Mouse (Mus musculus) CH12.LX (cell line): ENCODE results near the gene Gm20388. TPM values are rescaled to one million over a fixed set of nuclear protein-coding genes. Genes with fewer than 3 reads are reported as not detected.

Source experiments
- DNase-seq: peaks from one replicate; pipeline ENCODE4 v3.0.0-alpha.2; 2013; ENCODE audit errors: extremely low read depth
- H3K27ac ChIP-seq: 2 replicates; pipeline ENCODE4 v1.5.1; 2012; ENCODE audit warnings: low read depth, mild to moderate bottlenecking, control low read depth, moderate library complexity; ENCODE audit not compliant: insufficient read depth
- H3K27me3 ChIP-seq: replicated peaks from 2 replicates; pipeline ENCODE3; 2012; ENCODE audit warnings: inconsistent platforms
- H3K36me3 ChIP-seq, 2 experiments: replicated peaks in 1 of 2; 2 replicates each; pipeline versions ENCODE3 to v1.6.1; 2012; ENCODE audit warnings: inconsistent platforms in 1 of 2, low read length in 1 of 2, mild to moderate bottlenecking in 1 of 2, mixed read lengths in 1 of 2, moderate library complexity in 1 of 2; ENCODE audit not compliant: control insufficient read depth in 1 of 2, insufficient read depth in 1 of 2
- H3K4me1 ChIP-seq, 2 experiments: 2 replicates each; pipeline ENCODE4 v1.6.1; 2012; ENCODE audit warnings: inconsistent platforms in 1 of 2, moderate library complexity in 1 of 2; ENCODE audit not compliant: insufficient read depth in 2 of 2, control insufficient read depth in 1 of 2
- H3K4me2 ChIP-seq: 2 replicates; pipeline ENCODE4 v1.6.1; 2012; ENCODE audit warnings: low read depth, mild to moderate bottlenecking, control low read depth; ENCODE audit not compliant: poor library complexity, insufficient read depth, severe bottlenecking
- H3K4me3 ChIP-seq, 3 experiments: fragments of 150-350 bp in 1 of 3; sonication (generic) in 1 of 3; replicated peaks in 1 of 3; 2 replicates each; pipeline versions ENCODE3 to v1.5.1; 2011 to 2012; ENCODE audit warnings: low read depth in 2 of 3, low read length in 2 of 3, mild to moderate bottlenecking in 2 of 3, moderate library complexity in 2 of 3, control low read depth in 1 of 3, improper control_type of control experiment in 1 of 3, inconsistent platforms in 1 of 3, mixed read lengths in 1 of 3; ENCODE audit not compliant: poor library complexity in 1 of 3
- H3K79me2 ChIP-seq: replicated peaks from 2 replicates; pipeline ENCODE4 v1.6.1; 2012; ENCODE audit warnings: mild to moderate bottlenecking, moderate library complexity; ENCODE audit not compliant: control insufficient read depth, poor library complexity, insufficient read depth, severe bottlenecking; ENCODE audit errors: extremely low read depth
- H3K9ac ChIP-seq: 2 replicates; pipeline ENCODE4 v1.6.1; 2012; ENCODE audit warnings: low read depth, mild to moderate bottlenecking, control low read depth, moderate library complexity; ENCODE audit not compliant: insufficient read depth
- H3K9me3 ChIP-seq: replicated peaks from 2 replicates; pipeline ENCODE3; 2012; ENCODE audit warnings: low read length, inconsistent platforms, mixed read lengths
- BHLHE40 ChIP-seq: IDR thresholded peaks from 2 replicates; pipeline ENCODE4 v1.6.1; 2011; ENCODE audit warnings: mild to moderate bottlenecking, low read depth, low read length, improper control_type of control experiment
- CHD1 ChIP-seq: IDR thresholded peaks from 2 replicates; pipeline ENCODE4 v1.6.1; 2012; ENCODE audit warnings: low read depth, low read length, improper control_type of control experiment, inconsistent platforms
- CHD2 ChIP-seq: IDR thresholded peaks from 2 replicates; pipeline ENCODE4 v1.6.1; 2011; ENCODE audit warnings: low read length, improper control_type of control experiment
- CTCF ChIP-seq, 2 experiments: IDR thresholded peaks in 1 of 2; conservative IDR thresholded peaks in 1 of 2; 2 replicates each; pipeline ENCODE4 v1.5.1; 2011 to 2012; ENCODE audit warnings: low read depth in 2 of 2, low read length in 2 of 2, improper control_type of control experiment in 1 of 2, inconsistent platforms in 1 of 2, mild to moderate bottlenecking in 1 of 2, moderate library complexity in 1 of 2
- E2F4 ChIP-seq: IDR thresholded peaks from 2 replicates; pipeline ENCODE4 v1.6.1; 2011; ENCODE audit warnings: low read depth, low read length, improper control_type of control experiment; ENCODE audit not compliant: insufficient replicate concordance
- ELF1 ChIP-seq: IDR thresholded peaks from 2 replicates; pipeline ENCODE4 v1.6.1; 2014; ENCODE audit warnings: low read depth, mild to moderate bottlenecking, inconsistent platforms, low read length, improper control_type of control experiment
- EP300 ChIP-seq: IDR thresholded peaks from 2 replicates; pipeline ENCODE4 v1.6.1; 2011; ENCODE audit warnings: low read length, improper control_type of control experiment
- ETS1 ChIP-seq: conservative IDR thresholded peaks from 2 replicates; pipeline ENCODE4 v1.6.1; 2012; ENCODE audit warnings: low read depth, mild to moderate bottlenecking, inconsistent platforms, low read length, improper control_type of control experiment, moderate library complexity
- GABPA ChIP-seq: IDR thresholded peaks from 2 replicates; pipeline ENCODE4 v1.6.1; 2012; ENCODE audit warnings: low read depth, low read length, improper control_type of control experiment, inconsistent platforms; ENCODE audit not compliant: insufficient replicate concordance
- HCFC1 ChIP-seq: IDR thresholded peaks from 2 replicates; pipeline ENCODE4 v1.6.1; 2012; ENCODE audit warnings: low read depth, mild to moderate bottlenecking, inconsistent platforms, low read length, improper control_type of control experiment
- IRF4 ChIP-seq: IDR thresholded peaks from 2 replicates; pipeline ENCODE4 v1.6.1; 2014; ENCODE audit warnings: low read depth, mild to moderate bottlenecking, inconsistent platforms, low read length, improper control_type of control experiment
- JUN ChIP-seq: IDR thresholded peaks from 2 replicates; pipeline ENCODE4 v1.6.1; 2011; ENCODE audit warnings: low read depth, mild to moderate bottlenecking, low read length, improper control_type of control experiment, moderate library complexity; ENCODE audit not compliant: insufficient read depth
- JUND ChIP-seq: conservative IDR thresholded peaks from 2 replicates; pipeline ENCODE4 v1.6.1; 2011; ENCODE audit warnings: low read depth, low read length, improper control_type of control experiment
- KAT2A ChIP-seq: IDR thresholded peaks from 2 replicates; pipeline ENCODE4 v1.6.1; 2012; ENCODE audit warnings: low read length, improper control_type of control experiment, inconsistent platforms; ENCODE audit not compliant: insufficient replicate concordance
- MAFK ChIP-seq: IDR thresholded peaks from 2 replicates; pipeline ENCODE4 v1.6.1; 2011; ENCODE audit warnings: low read length, improper control_type of control experiment; ENCODE audit not compliant: insufficient replicate concordance
- MAX ChIP-seq: IDR thresholded peaks from 2 replicates; pipeline ENCODE4 v1.6.1; 2011; ENCODE audit warnings: low read length, improper control_type of control experiment
- MAZ ChIP-seq: IDR thresholded peaks from 2 replicates; pipeline ENCODE4 v1.6.1; 2012; ENCODE audit warnings: low read depth, mild to moderate bottlenecking, inconsistent platforms, low read length, improper control_type of control experiment, moderate library complexity
- MEF2A ChIP-seq: IDR thresholded peaks from 2 replicates; pipeline ENCODE4 v1.6.1; 2014; ENCODE audit warnings: low read depth, mild to moderate bottlenecking, inconsistent platforms, low read length, improper control_type of control experiment, borderline replicate concordance
- MXI1 ChIP-seq: IDR thresholded peaks from 2 replicates; pipeline ENCODE4 v1.6.1; 2011; ENCODE audit warnings: mild to moderate bottlenecking, low read depth, low read length, improper control_type of control experiment
- MYC ChIP-seq: IDR thresholded peaks from 2 replicates; pipeline ENCODE4 v1.6.1; 2011; ENCODE audit warnings: low read depth, mild to moderate bottlenecking, improper control_type of control experiment, low read length
- NELFE ChIP-seq: IDR thresholded peaks from 2 replicates; pipeline ENCODE4 v1.6.1; 2011; ENCODE audit warnings: low read depth, low read length, improper control_type of control experiment
- NRF1 ChIP-seq: IDR thresholded peaks from 2 replicates; pipeline ENCODE4 v1.6.1; 2014; ENCODE audit warnings: low read depth, mild to moderate bottlenecking, inconsistent platforms, low read length, improper control_type of control experiment, moderate library complexity
- PAX5 ChIP-seq: IDR thresholded peaks from 2 replicates; pipeline ENCODE4 v1.6.1; 2012; ENCODE audit warnings: low read length, inconsistent platforms, mixed read lengths
- POLR2A ChIP-seq: IDR thresholded peaks from 2 replicates; pipeline ENCODE4 v1.6.1; 2011; ENCODE audit warnings: low read depth, mild to moderate bottlenecking, improper control_type of control experiment, low read length
- POLR2AphosphoS2 ChIP-seq: IDR thresholded peaks from 2 replicates; pipeline ENCODE4 v1.6.1; 2011; ENCODE audit warnings: low read depth, low read length, improper control_type of control experiment
- RAD21 ChIP-seq: IDR thresholded peaks from 2 replicates; pipeline ENCODE4 v1.6.1; 2011; ENCODE audit warnings: low read depth, mild to moderate bottlenecking, low read length, improper control_type of control experiment, moderate library complexity
- RCOR1 ChIP-seq: conservative IDR thresholded peaks from 2 replicates; pipeline ENCODE4 v1.6.1; 2012; ENCODE audit warnings: low read depth, mild to moderate bottlenecking, inconsistent platforms, low read length, improper control_type of control experiment
- SIN3A ChIP-seq: IDR thresholded peaks from 2 replicates; pipeline ENCODE4 v1.6.1; 2012; ENCODE audit warnings: low read length, improper control_type of control experiment, inconsistent platforms
- SMC3 ChIP-seq: IDR thresholded peaks from 2 replicates; pipeline ENCODE4 v1.6.1; 2011; ENCODE audit warnings: low read depth, low read length, improper control_type of control experiment
- TBP ChIP-seq: conservative IDR thresholded peaks from 2 replicates; pipeline ENCODE4 v1.6.1; 2011; ENCODE audit warnings: low read depth, low read length, improper control_type of control experiment
- TCF12 ChIP-seq: IDR thresholded peaks from 2 replicates; pipeline ENCODE4 v1.6.1; 2014; ENCODE audit warnings: low read depth, mild to moderate bottlenecking, inconsistent platforms, low read length, improper control_type of control experiment
- UBTF ChIP-seq: IDR thresholded peaks from 2 replicates; pipeline ENCODE4 v1.6.1; 2012; ENCODE audit warnings: low read depth, mild to moderate bottlenecking, inconsistent platforms, low read length, improper control_type of control experiment, moderate library complexity
- USF1 ChIP-seq: IDR thresholded peaks from 2 replicates; pipeline ENCODE4 v1.6.1; 2014; ENCODE audit warnings: low read depth, mild to moderate bottlenecking, inconsistent platforms, low read length, improper control_type of control experiment
- USF2 ChIP-seq: conservative IDR thresholded peaks from 2 replicates; pipeline ENCODE4 v1.6.1; 2011; ENCODE audit warnings: low read depth, low read length, improper control_type of control experiment
- ZC3H11A ChIP-seq: IDR thresholded peaks from 2 replicates; pipeline ENCODE4 v1.6.1; 2012; ENCODE audit warnings: low read depth, mild to moderate bottlenecking, inconsistent platforms, low read length, improper control_type of control experiment
- ZKSCAN1 ChIP-seq: IDR thresholded peaks from 2 replicates; pipeline ENCODE4 v1.6.1; 2012; ENCODE audit warnings: low read depth, inconsistent platforms, low read length, improper control_type of control experiment, borderline replicate concordance
- ZMIZ1 ChIP-seq: IDR thresholded peaks from 2 replicates; pipeline ENCODE4 v1.6.1; 2012; ENCODE audit warnings: low read depth, mild to moderate bottlenecking, inconsistent platforms, low read length, improper control_type of control experiment
- ZNF384 ChIP-seq: IDR thresholded peaks from 2 replicates; pipeline ENCODE4 v1.6.1; 2012; ENCODE audit warnings: low read depth, low read length, improper control_type of control experiment, inconsistent platforms
- dilution Hi-C: fragments of 300-500 bp; cut with MboI; formaldehyde crosslinking; loops from 2 replicates; pipeline ENCODE4 v1.14.3; 2020; ENCODE audit warnings: low sequenced_read_pairs; ENCODE audit not compliant: extremely low pct_unique_long_range_greater_than_20kb, extremely low pct_ligation_motif_present
- in situ Hi-C: fragments of 300-500 bp; cut with MboI; formaldehyde crosslinking; loops from 3 replicates; pipeline ENCODE4 v1.14.3; 2019; ENCODE audit warnings: low sequenced_read_pairs, low pct_ligation_motif_present, low pct_unique_long_range_greater_than_20kb, mixed read lengths
- polyA plus RNA-seq: library from polyadenylated mRNA; unstranded; fragments of >175 nt; gene quantifications from 2 replicates; pipeline ENCODE4 v1.2.1, GENCODE M21; 2012; ENCODE audit warnings: low read depth; ENCODE audit not compliant: insufficient read length
- total RNA-seq, 2 experiments: library from RNA; depleted of rRNA; stranded (reverse); fragments of 300-350 nt in 1 of 2; fragments of >200 nt in 1 of 2; gene quantifications; 2 replicates each; pipeline ENCODE4 v1.2.3; 2012 to 2014

The Gm20388 gene
- total and polyA plus RNA-seq, 3 experiments: 14.8 to 26.3 (median 22.2) TPM

DNA sequence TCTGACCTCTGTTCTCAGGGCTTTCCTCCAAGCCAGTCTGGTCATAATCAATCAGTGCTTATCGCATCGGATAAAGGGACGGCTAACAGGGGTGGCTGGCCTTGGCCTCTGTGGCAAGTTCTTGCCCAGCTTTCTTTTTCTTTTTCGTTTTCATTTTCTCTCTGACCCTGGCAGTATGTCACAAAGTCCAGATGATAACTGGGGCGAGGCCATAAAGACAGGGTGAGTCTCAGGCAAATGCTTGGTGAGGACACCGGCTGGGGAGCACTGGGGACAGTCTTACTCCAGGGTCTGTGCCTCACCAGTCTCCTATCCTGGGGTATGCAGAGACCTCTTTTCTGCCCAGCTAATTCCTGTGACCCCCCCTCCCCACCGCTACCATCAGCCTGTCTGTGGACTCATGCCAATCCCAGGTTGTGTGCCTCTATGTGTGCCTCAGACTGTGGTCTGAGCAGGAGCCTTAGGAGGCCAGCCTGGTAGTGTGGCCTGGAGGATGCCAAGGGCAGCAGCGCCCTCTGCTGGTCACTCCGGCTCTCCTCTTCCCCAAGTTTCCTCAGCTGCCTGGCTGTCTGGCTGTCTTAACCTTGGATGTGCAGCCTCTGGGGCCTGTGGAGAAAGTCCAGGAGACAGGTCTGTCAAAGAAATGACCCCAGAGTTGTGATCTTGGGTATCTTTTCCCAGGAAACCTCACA, 885.4 kb downstream of the Gm20388 start:
- H3K9ac ChIP-seq: no peak overlapping the region
- no peaks in the 10 kb centered on the region for H3K36me3 ChIP-seq
- in situ Hi-C loops (no loop called here), dilution Hi-C loops (no loop called here)
- H3K4me2 ChIP-seq: no peak overlapping the region
- H3K27ac ChIP-seq: no peak overlapping the region
- no peak overlapping the region for H3K4me3 ChIP-seq
- peaks cover 7% of the 10 kb centered on the region for H3K27me3 ChIP-seq
- TF ChIP-seq BHLHE40 (no peak; the same call in 1 of the 2 replicates), CHD1 (no peak), POLR2AphosphoS2 (no peak), CHD2 (no peak), JUND (no peak), E2F4 (no peak), CTCF (conservative IDR thresholded peaks at IDR 0.05 in 1 of 2, IDR thresholded peaks at IDR 0.05 in 1 of 2; ENCODE audit: low read depth in 2 of 2, low read length in 2 of 2) (peak; percentile 70 to 98), NRF1 (no peak; the same call in 1 of the 2 replicates), HCFC1 (no peak), USF1 (no peak), POLR2A (no peak), NELFE (peak; percentile 63; the same call in 1 of the 2 replicates), SIN3A (no peak), MAFK (no peak), ZC3H11A (peak; percentile 99), JUN (no peak), USF2 (no peak), UBTF (no peak), RAD21 (peak; percentile 98), ELF1 (no peak), TCF12 (peak; percentile 47; the same call in 1 of the 2 replicates), ETS1 (no peak), MYC (0 out of 2 replicates have a peak, but pooled peaks have one; percentile 28), ZKSCAN1 (no peak), SMC3 (peak; percentile 100), GABPA (no peak), PAX5 (no peak), MEF2A (peak; percentile 27; the same call in 1 of the 2 replicates), ZMIZ1 (no peak), RCOR1 (no peak), KAT2A (no peak), IRF4 (peak; percentile 51; the same call in 1 of the 2 replicates), MAX (no peak), MAZ (no peak), TBP (no peak), MXI1 (no peak), ZNF384 (no peak), EP300 (no peak)
- no peaks in the 10 kb centered on the region for H3K79me2 ChIP-seq
- H3K9me3 ChIP-seq: no peaks in the 10 kb centered on the region
- H3K4me1 ChIP-seq: peaks cover 23 to 56% of the 10 kb centered on the region in 2 experiments
- peak; percentile 86 for DNase-seq
